Mouse (Mus musculus): Measurements from ENCODE around the gene Fbxo17.

GRCm38 (mm10) chr7:28780067-28780658 is 63.6 kb downstream of the Fbxo17 start:
- TF ChIP-seq EP300 (IDR thresholded peaks at IDR 0.05) = peak; percentile 20; the same call in 1 of the 2 replicates
- peak; percentile 84 for TF ChIP-seq CTCF (IDR thresholded peaks at IDR 0.05)
